Mouse (Mus musculus) liver, adult 2 months (tissue): ENCODE measurements at regions not wholly inside any gene's neighbourhood (a gene's known extent, or its start where the extent isn't known, plus 50 kb on each side); places are given as distances from the start of the nearest gene placed in this dataset.

Experiments used
- CTCF ChIP-seq: fragments of 200-500 bp; IDR thresholded peaks from 2 replicates; pipeline ENCODE4 v1.5.1; 2011; ENCODE audit warnings: low read depth, low read length, control low read depth
- POLR2A ChIP-seq: fragments of 200-500 bp; IDR thresholded peaks from 2 replicates; pipeline ENCODE4 v1.6.1; 2011; ENCODE audit warnings: low read length, control low read depth; ENCODE audit not compliant: insufficient read depth; ENCODE audit errors: extremely low read depth

DNA sequence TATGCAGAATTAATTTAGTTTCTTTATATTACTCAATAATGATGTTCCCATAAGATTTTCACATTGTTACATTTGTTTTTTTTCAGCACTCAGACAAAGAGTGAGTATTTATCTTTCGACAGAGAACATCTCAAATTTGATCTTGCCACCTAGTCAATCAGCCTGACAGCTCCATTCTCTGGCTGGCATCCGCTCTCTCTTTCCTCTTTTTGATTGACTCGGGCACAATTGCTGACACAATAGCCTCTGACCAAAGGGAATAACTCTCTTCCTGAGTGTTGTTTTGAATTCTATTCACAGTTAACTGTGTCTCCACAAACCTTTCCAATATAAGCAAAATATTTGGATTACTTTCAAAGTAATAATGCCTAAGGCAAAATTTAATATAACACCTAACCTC, 711.4 kb downstream of the Adgrl2 start:
- TF ChIP-seq POLR2A (no peak), CTCF (no peak)
